Mouse (Mus musculus) bone marrow macrophage, adult 2 months (primary cell): ENCODE measurements around the gene Sall1. TPM values are rescaled to one million over a fixed set of nuclear protein-coding genes. Genes with fewer than 3 reads are reported as not detected.

Experiments
- H3K27ac ChIP-seq: 2 replicates; pipeline ENCODE4 v1.5.1; 2012; ENCODE audit warnings: low read depth, low read length; ENCODE audit not compliant: insufficient read depth
- H3K4me1 ChIP-seq: 2 replicates; pipeline ENCODE4 v1.6.1; 2012; ENCODE audit warnings: low read length; ENCODE audit not compliant: control insufficient read depth, insufficient read depth
- H3K4me3 ChIP-seq: 2 replicates; pipeline ENCODE4 v1.5.1; 2012; ENCODE audit warnings: mild to moderate bottlenecking, low read length, moderate library complexity; ENCODE audit not compliant: insufficient read depth
- CTCF ChIP-seq: IDR thresholded peaks from 2 replicates; pipeline ENCODE4 v1.5.1; 2012; ENCODE audit warnings: low read depth, mild to moderate bottlenecking, low read length, moderate library complexity
- POLR2A ChIP-seq: IDR thresholded peaks from 2 replicates; pipeline ENCODE4 v1.6.1; 2012; ENCODE audit warnings: mild to moderate bottlenecking, low read depth, low read length, borderline replicate concordance
- polyA plus RNA-seq: library from polyadenylated mRNA; stranded (reverse); fragments of >200 nt; gene quantifications from 2 replicates; pipeline ENCODE4 v1.2.4, GENCODE M21; 2012; ENCODE audit not compliant: missing spikeins, insufficient read depth, insufficient read length

The Sall1 gene
- polyA plus RNA-seq, 1 experiment = not detected

GRCm38 (mm10) chr8:89040751-89041420 is 3.1 kb downstream of the Sall1 start:
- no peaks in the 10 kb centered on the region for H3K4me1 ChIP-seq
- TF ChIP-seq POLR2A (no peak), CTCF (no peak)
- no peak overlapping the region for H3K27ac ChIP-seq
- no peak overlapping the region for H3K4me3 ChIP-seq

- Histone ChIP-seq H3K4me3 (no peak overlapping the region), H3K4me1 (no peaks in the 10 kb centered on the region), H3K27ac (no peak overlapping the region)
- no peak for TF ChIP-seq CTCF
- no peak for TF ChIP-seq POLR2A
Measured at GRCm38 (mm10) chr8:89039890-89040289, 4.1 kb downstream of the Sall1 start.

- H3K27ac ChIP-seq = no peak overlapping the region
- H3K4me3 ChIP-seq = no peak overlapping the region
- H3K4me1 ChIP-seq = no peaks in the 10 kb centered on the region
- TF ChIP-seq POLR2A = no peak
- TF ChIP-seq CTCF = no peak
Measured at GRCm38 (mm10) chr8:89038920-89039319, 5.0 kb downstream of the Sall1 start.

- no peak for TF ChIP-seq POLR2A
- no peak for TF ChIP-seq CTCF
- Histone ChIP-seq H3K27ac (no peak overlapping the region), H3K4me3 (no peak overlapping the region), H3K4me1 (no peaks in the 10 kb centered on the region)
Measured at GRCm38 (mm10) chr8:89037536-89038236, 6.3 kb downstream of the Sall1 start.

GRCm38 (mm10) chr8:89032412-89032811 is 11.6 kb downstream of the Sall1 start:
- H3K4me1 ChIP-seq = no peaks in the 10 kb centered on the region
- TF ChIP-seq CTCF (no peak), POLR2A (no peak)
- H3K4me3 ChIP-seq = no peak overlapping the region
- no peak overlapping the region for H3K27ac ChIP-seq

- H3K4me3 ChIP-seq = no peak overlapping the region
- H3K4me1 ChIP-seq = no peaks in the 10 kb centered on the region
- no peak for TF ChIP-seq POLR2A
- TF ChIP-seq CTCF = no peak
- no peak overlapping the region for H3K27ac ChIP-seq
Measured at GRCm38 (mm10) chr8:89028156-89028555, 15.8 kb downstream of the Sall1 start.

- H3K4me3 ChIP-seq = no peak overlapping the region
- TF ChIP-seq CTCF (no peak), POLR2A (no peak)
- H3K4me1 ChIP-seq = no peaks in the 10 kb centered on the region
- no peak overlapping the region for H3K27ac ChIP-seq
Measured at GRCm38 (mm10) chr8:89026139-89026520, 17.8 kb downstream of the Sall1 start.

- Histone ChIP-seq H3K27ac (no peak overlapping the region), H3K4me1 (no peaks in the 10 kb centered on the region), H3K4me3 (no peak overlapping the region)
- TF ChIP-seq POLR2A = no peak
- no peak for TF ChIP-seq CTCF
Measured at GRCm38 (mm10) chr8:89025281-89026138, 18.5 kb downstream of the Sall1 start.

GRCm38 (mm10) chr8:89024796-89025195 is 19.2 kb downstream of the Sall1 start:
- Histone ChIP-seq H3K4me1 (no peaks in the 10 kb centered on the region), H3K27ac (no peak overlapping the region), H3K4me3 (no peak overlapping the region)
- TF ChIP-seq CTCF (no peak), POLR2A (no peak)

GRCm38 (mm10) chr8:89021139-89021538 is 22.8 kb downstream of the Sall1 start:
- Histone ChIP-seq H3K27ac (no peak overlapping the region), H3K4me1 (no peaks in the 10 kb centered on the region), H3K4me3 (no peak overlapping the region)
- TF ChIP-seq CTCF = no peak
- TF ChIP-seq POLR2A = no peak
